Mouse (Mus musculus) heart, embryonic 10.5 days (tissue): ENCODE measurements at regions not wholly inside any gene's neighbourhood (a gene's known extent, or its start where the extent isn't known, plus 50 kb on each side); places are given as distances from the start of the nearest gene placed in this dataset.
A peak's percentile ranks its signal among the peaks of the same experiment; 100 is the strongest.

Experiments used
- DNase-seq: peaks from one replicate; pipeline ENCODE4 v3.0.0-alpha.2; 2017; ENCODE audit warnings: low spot score
- H3K27ac ChIP-seq: fragments of 300-500 bp; sonication (generic); 2 replicates; pipeline ENCODE4 v1.5.1; 2016; ENCODE audit warnings: mild to moderate bottlenecking
- H3K27me3 ChIP-seq: fragments of 300-500 bp; sonication (generic); 2 replicates; pipeline ENCODE4 v1.6.1; 2016; ENCODE audit warnings: mild to moderate bottlenecking; ENCODE audit not compliant: poor library complexity, insufficient read depth, severe bottlenecking
- H3K36me3 ChIP-seq: fragments of 300-500 bp; sonication (generic); 2 replicates; pipeline ENCODE4 v1.6.1; 2016; ENCODE audit warnings: mild to moderate bottlenecking, moderate library complexity
- H3K4me1 ChIP-seq: fragments of 300-500 bp; sonication (generic); 2 replicates; pipeline ENCODE4 v1.6.1; 2016; ENCODE audit warnings: mild to moderate bottlenecking
- H3K4me3 ChIP-seq: fragments of 300-500 bp; sonication (generic); 2 replicates; pipeline ENCODE4 v1.5.1; 2016; ENCODE audit warnings: mild to moderate bottlenecking, moderate library complexity
- H3K9me3 ChIP-seq: fragments of 300-500 bp; sonication (generic); 2 replicates; pipeline ENCODE4 v1.6.1; 2016; ENCODE audit warnings: mild to moderate bottlenecking, moderate library complexity
- WGBS: fragments of 180-500 bp; shearing (Covaris S2); methylation state at CpG from one replicate; pipeline ENCODE4 v1.1.7; 2016; 5-methylcytosine and 5-hydroxymethylcytosine counted together

- Histone ChIP-seq H3K4me1 (no peaks in the 10 kb centered on the region), H3K4me3 (no peak overlapping the region), H3K27me3 (no peaks in the 10 kb centered on the region), H3K36me3 (no peaks in the 10 kb centered on the region), H3K9me3 (no peaks in the 10 kb centered on the region), H3K27ac (no peak overlapping the region)
- 82% methylated on average over 4 of the region's 4 CpGs for WGBS
- DNase-seq = no peak
Observed at GRCm38 (mm10) chr1:120946349-120946748, 344.1 kb downstream of the En1 start.

- no peak for DNase-seq
- no peaks in the 10 kb centered on the region for H3K9me3 ChIP-seq
- H3K4me3 ChIP-seq = no peak overlapping the region
- H3K27ac ChIP-seq = no peak overlapping the region
- H3K27me3 ChIP-seq = peaks cover 16% of the 10 kb centered on the region
- no peaks in the 10 kb centered on the region for H3K4me1 ChIP-seq
- no peaks in the 10 kb centered on the region for H3K36me3 ChIP-seq
- WGBS = 58% methylated on average over 1 of the region's 1 CpGs
Observed at GRCm38 (mm10) chr1:120961235-120961634, 359.0 kb downstream of the En1 start.

GRCm38 (mm10) chr1:120961984-120962383, 359.8 kb downstream of the En1 start:
- no peaks in the 10 kb centered on the region for H3K4me1 ChIP-seq
- no peak overlapping the region for H3K27ac ChIP-seq
- no peak for DNase-seq
- H3K27me3 ChIP-seq = peaks cover 18% of the 10 kb centered on the region
- 12% methylated on average over 8 of the region's 8 CpGs for WGBS
- no peaks in the 10 kb centered on the region for H3K9me3 ChIP-seq
- H3K36me3 ChIP-seq = no peaks in the 10 kb centered on the region
- H3K4me3 ChIP-seq = no peak overlapping the region

GRCm38 (mm10) chr1:120963477-120964178, 361.4 kb downstream of the En1 start:
- 28% methylated on average over 14 of the region's 14 CpGs for WGBS
- H3K4me3 ChIP-seq = peak overlapping the region; percentile 47
- DNase-seq = no peak

GRCm38 (mm10) chr1:120964179-120964517, 361.9 kb downstream of the En1 start:
- Histone ChIP-seq H3K27ac (no peak overlapping the region), H3K4me1 (no peaks in the 10 kb centered on the region), H3K9me3 (no peaks in the 10 kb centered on the region), H3K27me3 (peaks cover 18% of the 10 kb centered on the region), H3K36me3 (no peaks in the 10 kb centered on the region), H3K4me3 (peak overlapping the region; percentile 47)
- 58% methylated on average over 17 of the region's 17 CpGs for WGBS
- no peak for DNase-seq

More at GRCm38 (mm10) chr1:120963477-120964178, 361.4 kb downstream of the En1 start:
- Histone ChIP-seq H3K27ac (no peak overlapping the region), H3K4me1 (no peaks in the 10 kb centered on the region), H3K27me3 (peaks cover 18% of the 10 kb centered on the region), H3K9me3 (no peaks in the 10 kb centered on the region), H3K36me3 (no peaks in the 10 kb centered on the region)

GRCm38 (mm10) chr1:120966132-120966531, 363.9 kb downstream of the En1 start:
- Histone ChIP-seq H3K27ac (no peak overlapping the region), H3K27me3 (peaks cover 18% of the 10 kb centered on the region), H3K4me1 (no peaks in the 10 kb centered on the region), H3K9me3 (no peaks in the 10 kb centered on the region), H3K36me3 (no peaks in the 10 kb centered on the region), H3K4me3 (no peak overlapping the region)
- WGBS = 72% methylated on average over 3 of the region's 3 CpGs
- DNase-seq = no peak

- H3K4me1 ChIP-seq = no peaks in the 10 kb centered on the region
- H3K9me3 ChIP-seq = no peaks in the 10 kb centered on the region
- no peak overlapping the region for H3K27ac ChIP-seq
- H3K27me3 ChIP-seq = no peaks in the 10 kb centered on the region
- no peak overlapping the region for H3K4me3 ChIP-seq
- H3K36me3 ChIP-seq = no peaks in the 10 kb centered on the region
- DNase-seq = no peak
- WGBS = 70% methylated on average over 1 of the region's 1 CpGs
Observed at GRCm38 (mm10) chr1:120974661-120975060, 357.7 kb downstream of the Insig2 start.

- Histone ChIP-seq H3K4me1 (no peaks in the 10 kb centered on the region), H3K9me3 (no peaks in the 10 kb centered on the region), H3K27me3 (no peaks in the 10 kb centered on the region), H3K36me3 (no peaks in the 10 kb centered on the region), H3K4me3 (no peak overlapping the region), H3K27ac (no peak overlapping the region)
- DNase-seq = no peak
- 83% methylated on average over 7 of the region's 7 CpGs for WGBS
Observed at GRCm38 (mm10) chr1:121004535-121004934, 327.9 kb downstream of the Insig2 start.

GRCm38 (mm10) chr1:121005198-121005597, 327.2 kb downstream of the Insig2 start:
- Histone ChIP-seq H3K27ac (no peak overlapping the region), H3K4me3 (no peak overlapping the region), H3K9me3 (no peaks in the 10 kb centered on the region), H3K4me1 (no peaks in the 10 kb centered on the region), H3K36me3 (no peaks in the 10 kb centered on the region), H3K27me3 (no peaks in the 10 kb centered on the region)
- 26% methylated on average over 3 of the region's 3 CpGs for WGBS
- no peak for DNase-seq

- H3K9me3 ChIP-seq = no peaks in the 10 kb centered on the region
Observed at GRCm38 (mm10) chr1:121012126-121012525, 320.3 kb downstream of the Insig2 start.

GRCm38 (mm10) chr1:121013839-121014503, 318.4 kb downstream of the Insig2 start:
- H3K9me3 ChIP-seq = no peaks in the 10 kb centered on the region
- DNase-seq = no peak
- no peaks in the 10 kb centered on the region for H3K27me3 ChIP-seq
- 43% methylated on average over 12 of the region's 12 CpGs for WGBS
- no peaks in the 10 kb centered on the region for H3K36me3 ChIP-seq
- no peak overlapping the region for H3K27ac ChIP-seq
- H3K4me3 ChIP-seq = no peak overlapping the region
- H3K4me1 ChIP-seq = 0 out of 2 replicates have a peak, but pooled peaks cover 3% of the 10 kb centered on the region

More at GRCm38 (mm10) chr1:121012126-121012525, 320.3 kb downstream of the Insig2 start:
- DNase-seq = no peak
- no peaks in the 10 kb centered on the region for H3K27me3 ChIP-seq
- 0 out of 2 replicates have a peak, but pooled peaks cover 3% of the 10 kb centered on the region for H3K4me1 ChIP-seq
- H3K36me3 ChIP-seq = no peaks in the 10 kb centered on the region
- H3K27ac ChIP-seq = no peak overlapping the region
- no peak overlapping the region for H3K4me3 ChIP-seq

GRCm38 (mm10) chr1:121029375-121029774, 303.0 kb downstream of the Insig2 start:
- DNase-seq = no peak

GRCm38 (mm10) chr1:121034761-121035393, 297.5 kb downstream of the Insig2 start:
- no peaks in the 10 kb centered on the region for H3K27me3 ChIP-seq
- H3K9me3 ChIP-seq = no peaks in the 10 kb centered on the region
- no peaks in the 10 kb centered on the region for H3K36me3 ChIP-seq
- no peak overlapping the region for H3K27ac ChIP-seq
- DNase-seq = no peak
- 81% methylated on average over 10 of the region's 10 CpGs for WGBS
- H3K4me1 ChIP-seq = no peaks in the 10 kb centered on the region
- no peak overlapping the region for H3K4me3 ChIP-seq

More at GRCm38 (mm10) chr1:121029375-121029774, 303.0 kb downstream of the Insig2 start:
- Histone ChIP-seq H3K4me3 (no peak overlapping the region), H3K4me1 (no peaks in the 10 kb centered on the region), H3K27me3 (no peaks in the 10 kb centered on the region), H3K27ac (no peak overlapping the region), H3K9me3 (no peaks in the 10 kb centered on the region), H3K36me3 (no peaks in the 10 kb centered on the region)
- 66% methylated on average over 2 of the region's 2 CpGs for WGBS
